Mouse (Mus musculus): ENCODE measurements around the gene Lonp2.

GRCm38 (mm10) chr8:86760746-86761145 is 136.9 kb downstream of the Lonp2 start:
- TF ChIP-seq GATA1 (IDR thresholded peaks at IDR 0.05; ENCODE audit: borderline replicate concordance, low read length), result no peak
- TF ChIP-seq CTCF (IDR thresholded peaks at IDR 0.05; ENCODE audit: low read depth, low read length), result no peak
- TF ChIP-seq POLR2AphosphoS5 (IDR thresholded peaks at IDR 0.05; ENCODE audit: insufficient replicate concordance, low read depth, low read length), result no peak
- no peak for TF ChIP-seq TAL1 (conservative IDR thresholded peaks at IDR 0.05; ENCODE audit: low read depth, low read length)
- no peak for TF ChIP-seq GATA2 (IDR thresholded peaks at IDR 0.05; ENCODE audit: borderline replicate concordance, low read depth, low read length)
